Mouse (Mus musculus) CH12.LX (cell line): ENCODE results near the gene Alkbh6. TPM values are rescaled to one million over a fixed set of nuclear protein-coding genes. Genes with fewer than 3 reads are reported as not detected.
A peak's percentile ranks its signal among the peaks of the same experiment; 100 is the strongest.

Experiments used
- DNase-seq: peaks from one replicate; pipeline ENCODE4 v3.0.0-alpha.2; 2013; ENCODE audit errors: extremely low read depth
- H3K27ac ChIP-seq: 2 replicates; pipeline ENCODE4 v1.5.1; 2012; ENCODE audit warnings: low read depth, mild to moderate bottlenecking, control low read depth, moderate library complexity; ENCODE audit not compliant: insufficient read depth
- H3K27me3 ChIP-seq: replicated peaks from 2 replicates; pipeline ENCODE3; 2012; ENCODE audit warnings: inconsistent platforms
- H3K36me3 ChIP-seq, 2 experiments: replicated peaks in 1 of 2; 2 replicates each; pipeline versions ENCODE3 to v1.6.1; 2012; ENCODE audit warnings: inconsistent platforms in 1 of 2, low read length in 1 of 2, mild to moderate bottlenecking in 1 of 2, mixed read lengths in 1 of 2, moderate library complexity in 1 of 2; ENCODE audit not compliant: control insufficient read depth in 1 of 2, insufficient read depth in 1 of 2
- H3K4me1 ChIP-seq, 2 experiments: 2 replicates each; pipeline ENCODE4 v1.6.1; 2012; ENCODE audit warnings: inconsistent platforms in 1 of 2, moderate library complexity in 1 of 2; ENCODE audit not compliant: insufficient read depth in 2 of 2, control insufficient read depth in 1 of 2
- H3K4me2 ChIP-seq: 2 replicates; pipeline ENCODE4 v1.6.1; 2012; ENCODE audit warnings: low read depth, mild to moderate bottlenecking, control low read depth; ENCODE audit not compliant: poor library complexity, insufficient read depth, severe bottlenecking
- H3K4me3 ChIP-seq, 3 experiments: fragments of 150-350 bp in 1 of 3; sonication (generic) in 1 of 3; replicated peaks in 1 of 3; 2 replicates each; pipeline versions ENCODE3 to v1.5.1; 2011 to 2012; ENCODE audit warnings: low read depth in 2 of 3, low read length in 2 of 3, mild to moderate bottlenecking in 2 of 3, moderate library complexity in 2 of 3, control low read depth in 1 of 3, improper control_type of control experiment in 1 of 3, inconsistent platforms in 1 of 3, mixed read lengths in 1 of 3; ENCODE audit not compliant: poor library complexity in 1 of 3
- H3K79me2 ChIP-seq: replicated peaks from 2 replicates; pipeline ENCODE4 v1.6.1; 2012; ENCODE audit warnings: mild to moderate bottlenecking, moderate library complexity; ENCODE audit not compliant: control insufficient read depth, poor library complexity, insufficient read depth, severe bottlenecking; ENCODE audit errors: extremely low read depth
- H3K9ac ChIP-seq: 2 replicates; pipeline ENCODE4 v1.6.1; 2012; ENCODE audit warnings: low read depth, mild to moderate bottlenecking, control low read depth, moderate library complexity; ENCODE audit not compliant: insufficient read depth
- H3K9me3 ChIP-seq: replicated peaks from 2 replicates; pipeline ENCODE3; 2012; ENCODE audit warnings: low read length, inconsistent platforms, mixed read lengths
- CTCF ChIP-seq, 2 experiments: IDR thresholded peaks in 1 of 2; conservative IDR thresholded peaks in 1 of 2; 2 replicates each; pipeline ENCODE4 v1.5.1; 2011 to 2012; ENCODE audit warnings: low read depth in 2 of 2, low read length in 2 of 2, improper control_type of control experiment in 1 of 2, inconsistent platforms in 1 of 2, mild to moderate bottlenecking in 1 of 2, moderate library complexity in 1 of 2
- E2F4 ChIP-seq: IDR thresholded peaks from 2 replicates; pipeline ENCODE4 v1.6.1; 2011; ENCODE audit warnings: low read depth, low read length, improper control_type of control experiment; ENCODE audit not compliant: insufficient replicate concordance
- ETS1 ChIP-seq: conservative IDR thresholded peaks from 2 replicates; pipeline ENCODE4 v1.6.1; 2012; ENCODE audit warnings: low read depth, mild to moderate bottlenecking, inconsistent platforms, low read length, improper control_type of control experiment, moderate library complexity
- GABPA ChIP-seq: IDR thresholded peaks from 2 replicates; pipeline ENCODE4 v1.6.1; 2012; ENCODE audit warnings: low read depth, low read length, improper control_type of control experiment, inconsistent platforms; ENCODE audit not compliant: insufficient replicate concordance
- HCFC1 ChIP-seq: IDR thresholded peaks from 2 replicates; pipeline ENCODE4 v1.6.1; 2012; ENCODE audit warnings: low read depth, mild to moderate bottlenecking, inconsistent platforms, low read length, improper control_type of control experiment
- IRF4 ChIP-seq: IDR thresholded peaks from 2 replicates; pipeline ENCODE4 v1.6.1; 2014; ENCODE audit warnings: low read depth, mild to moderate bottlenecking, inconsistent platforms, low read length, improper control_type of control experiment
- JUN ChIP-seq: IDR thresholded peaks from 2 replicates; pipeline ENCODE4 v1.6.1; 2011; ENCODE audit warnings: low read depth, mild to moderate bottlenecking, low read length, improper control_type of control experiment, moderate library complexity; ENCODE audit not compliant: insufficient read depth
- JUND ChIP-seq: conservative IDR thresholded peaks from 2 replicates; pipeline ENCODE4 v1.6.1; 2011; ENCODE audit warnings: low read depth, low read length, improper control_type of control experiment
- KAT2A ChIP-seq: IDR thresholded peaks from 2 replicates; pipeline ENCODE4 v1.6.1; 2012; ENCODE audit warnings: low read length, improper control_type of control experiment, inconsistent platforms; ENCODE audit not compliant: insufficient replicate concordance
- MAFK ChIP-seq: IDR thresholded peaks from 2 replicates; pipeline ENCODE4 v1.6.1; 2011; ENCODE audit warnings: low read length, improper control_type of control experiment; ENCODE audit not compliant: insufficient replicate concordance
- MAX ChIP-seq: IDR thresholded peaks from 2 replicates; pipeline ENCODE4 v1.6.1; 2011; ENCODE audit warnings: low read length, improper control_type of control experiment
- MAZ ChIP-seq: IDR thresholded peaks from 2 replicates; pipeline ENCODE4 v1.6.1; 2012; ENCODE audit warnings: low read depth, mild to moderate bottlenecking, inconsistent platforms, low read length, improper control_type of control experiment, moderate library complexity
- MEF2A ChIP-seq: IDR thresholded peaks from 2 replicates; pipeline ENCODE4 v1.6.1; 2014; ENCODE audit warnings: low read depth, mild to moderate bottlenecking, inconsistent platforms, low read length, improper control_type of control experiment, borderline replicate concordance
- NELFE ChIP-seq: IDR thresholded peaks from 2 replicates; pipeline ENCODE4 v1.6.1; 2011; ENCODE audit warnings: low read depth, low read length, improper control_type of control experiment
- NRF1 ChIP-seq: IDR thresholded peaks from 2 replicates; pipeline ENCODE4 v1.6.1; 2014; ENCODE audit warnings: low read depth, mild to moderate bottlenecking, inconsistent platforms, low read length, improper control_type of control experiment, moderate library complexity
- POLR2A ChIP-seq: IDR thresholded peaks from 2 replicates; pipeline ENCODE4 v1.6.1; 2011; ENCODE audit warnings: low read depth, mild to moderate bottlenecking, improper control_type of control experiment, low read length
- POLR2AphosphoS2 ChIP-seq: IDR thresholded peaks from 2 replicates; pipeline ENCODE4 v1.6.1; 2011; ENCODE audit warnings: low read depth, low read length, improper control_type of control experiment
- RAD21 ChIP-seq: IDR thresholded peaks from 2 replicates; pipeline ENCODE4 v1.6.1; 2011; ENCODE audit warnings: low read depth, mild to moderate bottlenecking, low read length, improper control_type of control experiment, moderate library complexity
- SIN3A ChIP-seq: IDR thresholded peaks from 2 replicates; pipeline ENCODE4 v1.6.1; 2012; ENCODE audit warnings: low read length, improper control_type of control experiment, inconsistent platforms
- TCF12 ChIP-seq: IDR thresholded peaks from 2 replicates; pipeline ENCODE4 v1.6.1; 2014; ENCODE audit warnings: low read depth, mild to moderate bottlenecking, inconsistent platforms, low read length, improper control_type of control experiment
- UBTF ChIP-seq: IDR thresholded peaks from 2 replicates; pipeline ENCODE4 v1.6.1; 2012; ENCODE audit warnings: low read depth, mild to moderate bottlenecking, inconsistent platforms, low read length, improper control_type of control experiment, moderate library complexity
- USF1 ChIP-seq: IDR thresholded peaks from 2 replicates; pipeline ENCODE4 v1.6.1; 2014; ENCODE audit warnings: low read depth, mild to moderate bottlenecking, inconsistent platforms, low read length, improper control_type of control experiment
- USF2 ChIP-seq: conservative IDR thresholded peaks from 2 replicates; pipeline ENCODE4 v1.6.1; 2011; ENCODE audit warnings: low read depth, low read length, improper control_type of control experiment
- ZC3H11A ChIP-seq: IDR thresholded peaks from 2 replicates; pipeline ENCODE4 v1.6.1; 2012; ENCODE audit warnings: low read depth, mild to moderate bottlenecking, inconsistent platforms, low read length, improper control_type of control experiment
- ZKSCAN1 ChIP-seq: IDR thresholded peaks from 2 replicates; pipeline ENCODE4 v1.6.1; 2012; ENCODE audit warnings: low read depth, inconsistent platforms, low read length, improper control_type of control experiment, borderline replicate concordance
- ZMIZ1 ChIP-seq: IDR thresholded peaks from 2 replicates; pipeline ENCODE4 v1.6.1; 2012; ENCODE audit warnings: low read depth, mild to moderate bottlenecking, inconsistent platforms, low read length, improper control_type of control experiment
- dilution Hi-C: fragments of 300-500 bp; cut with MboI; formaldehyde crosslinking; loops from 2 replicates; pipeline ENCODE4 v1.14.3; 2020; ENCODE audit warnings: low sequenced_read_pairs; ENCODE audit not compliant: extremely low pct_unique_long_range_greater_than_20kb, extremely low pct_ligation_motif_present
- in situ Hi-C: fragments of 300-500 bp; cut with MboI; formaldehyde crosslinking; loops from 3 replicates; pipeline ENCODE4 v1.14.3; 2019; ENCODE audit warnings: low sequenced_read_pairs, low pct_ligation_motif_present, low pct_unique_long_range_greater_than_20kb, mixed read lengths
- polyA plus RNA-seq: library from polyadenylated mRNA; unstranded; fragments of >175 nt; gene quantifications from 2 replicates; pipeline ENCODE4 v1.2.1, GENCODE M21; 2012; ENCODE audit warnings: low read depth; ENCODE audit not compliant: insufficient read length
- total RNA-seq, 2 experiments: library from RNA; depleted of rRNA; stranded (reverse); fragments of 300-350 nt in 1 of 2; fragments of >200 nt in 1 of 2; gene quantifications; 2 replicates each; pipeline ENCODE4 v1.2.3; 2012 to 2014

Alkbh6 gene
- total and polyA plus RNA-seq, 3 experiments: 25.2 to 35.7 (median 28.8) TPM

DNA sequence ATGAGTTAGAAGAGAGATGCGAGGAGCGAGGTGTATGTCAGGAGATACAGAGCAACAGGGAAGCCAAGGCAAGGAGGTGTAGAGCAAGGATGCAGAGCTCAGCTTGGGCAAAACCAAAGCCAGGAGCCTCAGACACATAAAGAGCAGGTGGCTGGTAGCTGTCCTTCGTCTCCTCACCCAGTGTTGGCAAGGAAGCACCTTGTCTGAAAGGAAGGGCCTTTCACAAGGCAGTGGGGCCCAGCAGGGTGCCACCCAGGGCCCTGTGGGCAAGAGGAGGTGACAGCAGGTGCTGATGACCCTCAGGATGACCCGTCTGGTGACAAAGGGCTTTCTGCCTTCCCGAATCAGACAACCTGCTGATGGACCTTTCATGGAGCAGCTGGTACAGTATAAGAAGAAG is 26.0 kb downstream of the Alkbh6 start:
- no peak overlapping the region for H3K27ac ChIP-seq
- H3K4me3 ChIP-seq: no peak overlapping the region
- no peaks in the 10 kb centered on the region for H3K79me2 ChIP-seq
- H3K4me1 ChIP-seq: peaks cover 2 to 4% of the 10 kb centered on the region in 2 experiments; a peak in 2 of 4 replicates
- no peak for DNase-seq
- H3K9me3 ChIP-seq: no peaks in the 10 kb centered on the region
- no peak for TF ChIP-seq ZC3H11A
- no peak for TF ChIP-seq JUND
- TF ChIP-seq HCFC1: no peak
- no peak for TF ChIP-seq USF2
- TF ChIP-seq ZKSCAN1: no peak
- TF ChIP-seq POLR2AphosphoS2: no peak
- TF ChIP-seq ZMIZ1: no peak
- TF ChIP-seq E2F4: no peak
- no peaks in the 10 kb centered on the region for H3K36me3 ChIP-seq
- no peak overlapping the region for H3K4me2 ChIP-seq
- H3K9ac ChIP-seq: no peak overlapping the region
- in situ Hi-C loops: no loop called here
- dilution Hi-C loops: no loop called here
- peaks cover 81% of the 10 kb centered on the region for H3K27me3 ChIP-seq

- no peak for TF ChIP-seq POLR2A
- TF ChIP-seq ETS1: no peak
- H3K9me3 ChIP-seq: no peaks in the 10 kb centered on the region
- no peaks in the 10 kb centered on the region for H3K36me3 ChIP-seq
- no peak overlapping the region for H3K9ac ChIP-seq
- no peaks in the 10 kb centered on the region for H3K79me2 ChIP-seq
- no peak overlapping the region for H3K4me3 ChIP-seq
- no peak for DNase-seq
- dilution Hi-C loops (no loop called here), in situ Hi-C loops (no loop called here)
- H3K4me1 ChIP-seq: peaks cover 2 to 4% of the 10 kb centered on the region in 2 experiments; a peak in 2 of 4 replicates
- H3K27ac ChIP-seq: no peak overlapping the region
- peaks cover 82% of the 10 kb centered on the region for H3K27me3 ChIP-seq
- no peak overlapping the region for H3K4me2 ChIP-seq
These were observed 27.2 kb downstream of the Alkbh6 start for GRCm38 (mm10) chr7:30335688-30336087.

DNA sequence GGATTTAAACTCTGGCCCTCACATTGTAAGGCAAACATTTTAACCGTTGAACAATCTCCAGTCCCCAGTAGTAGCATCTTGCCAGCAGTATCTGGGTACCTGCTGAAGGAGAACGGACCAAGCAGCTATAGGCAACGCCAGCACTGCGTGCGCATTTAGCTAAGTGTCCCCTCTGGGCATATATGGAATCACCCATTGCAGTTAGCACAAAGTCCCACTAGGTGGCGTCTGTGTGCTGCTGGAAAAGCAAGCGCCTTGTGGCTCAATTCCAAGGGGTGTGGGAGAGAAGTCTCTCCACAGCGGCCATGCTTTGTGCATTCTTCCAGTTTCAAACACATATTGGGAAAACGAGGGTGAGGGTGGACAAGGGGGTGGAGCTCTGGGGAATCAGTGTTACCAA is 27.9 kb downstream of the Alkbh6 start:
- Histone ChIP-seq H3K27me3 (peaks cover 84% of the 10 kb centered on the region), H3K79me2 (no peaks in the 10 kb centered on the region), H3K4me2 (no peak overlapping the region), H3K9ac (no peak overlapping the region), H3K4me3 (no peak overlapping the region), H3K36me3 (no peaks in the 10 kb centered on the region), H3K27ac (no peak overlapping the region), H3K9me3 (no peaks in the 10 kb centered on the region), H3K4me1 (peaks cover 2 to 4% of the 10 kb centered on the region in 2 experiments; a peak in 2 of 4 replicates)
- dilution Hi-C loops: no loop called here
- in situ Hi-C loops: no loop called here
- peak; percentile 72 for DNase-seq
- TF ChIP-seq NRF1 (peak; percentile 41), KAT2A (no peak), USF1 (no peak), ZMIZ1 (no peak), CTCF (conservative IDR thresholded peaks at IDR 0.05 in 1 of 2, IDR thresholded peaks at IDR 0.05 in 1 of 2; ENCODE audit: low read depth in 2 of 2, low read length in 2 of 2) (peak; percentile 92 to 93), JUND (no peak), MAZ (no peak), MEF2A (0 out of 2 replicates have a peak, but pooled peaks have one; percentile 15), TCF12 (no peak), SIN3A (0 out of 2 replicates have a peak, but pooled peaks have one; percentile 25), JUN (no peak), RAD21 (peak; percentile 83), GABPA (no peak), MAFK (no peak), NELFE (no peak), IRF4 (no peak), UBTF (no peak), POLR2AphosphoS2 (no peak), MAX (peak; percentile 30; the same call in 1 of the 2 replicates), ZC3H11A (peak; percentile 36; the same call in 1 of the 2 replicates)
